Mouse (Mus musculus) heart, postnatal 0 days (tissue): ENCODE data around the gene Rnf4. TPM values are rescaled to one million over a fixed set of nuclear protein-coding genes. Genes with fewer than 3 reads are reported as not detected.

Experiments
- ATAC-seq: fragments of 200-750 bp; cut with Nextera tagmentation; 2 replicates; pipeline ENCODE4 v1.8.0; 2017; ENCODE audit warnings: low read depth, moderate number of reproducible peaks, moderate library complexity; ENCODE audit not compliant: insufficient read depth
- DNase-seq: peaks from one replicate; pipeline ENCODE4 v3.0.0-alpha.2; 2016; ENCODE audit warnings: low spot score
- H3K27ac ChIP-seq: fragments of 300-500 bp; sonication (generic); 2 replicates; pipeline ENCODE4 v1.5.1; 2014; ENCODE audit warnings: low read depth, mild to moderate bottlenecking
- H3K27me3 ChIP-seq: fragments of 300-500 bp; sonication (generic); 2 replicates; pipeline ENCODE4 v1.6.1; 2014; ENCODE audit warnings: low read length, mixed read lengths; ENCODE audit not compliant: control insufficient read depth, insufficient read depth
- H3K36me3 ChIP-seq: fragments of 300-500 bp; sonication (generic); replicated peaks from 2 replicates; pipeline ENCODE4 v1.6.1; 2014; ENCODE audit warnings: low read length, mixed read lengths; ENCODE audit not compliant: control insufficient read depth, insufficient read depth
- H3K4me1 ChIP-seq: fragments of 300-500 bp; sonication (generic); 2 replicates; pipeline ENCODE4 v1.6.1; 2014; ENCODE audit warnings: antibody characterized with exemption; ENCODE audit not compliant: control insufficient read depth, insufficient read depth
- H3K4me2 ChIP-seq: fragments of 300-500 bp; sonication (generic); 2 replicates; pipeline ENCODE4 v1.6.1; 2014; ENCODE audit warnings: low read depth, mild to moderate bottlenecking, low read length, moderate library complexity
- H3K4me3 ChIP-seq: fragments of 300-500 bp; sonication (generic); 2 replicates; pipeline ENCODE4 v1.5.1; 2014; ENCODE audit warnings: low read depth, low read length
- H3K9ac ChIP-seq: fragments of 300-500 bp; sonication (generic); replicated peaks from 2 replicates; pipeline ENCODE4 v1.6.1; 2014; ENCODE audit warnings: low read depth, low read length, mixed read lengths
- H3K9me3 ChIP-seq: fragments of 300-500 bp; sonication (generic); replicated peaks from 2 replicates; pipeline ENCODE4 v1.6.1; 2016; ENCODE audit warnings: low read length; ENCODE audit not compliant: control insufficient read depth
- CTCF ChIP-seq: IDR thresholded peaks from 2 replicates; pipeline ENCODE4 v1.5.1; 2016; ENCODE audit warnings: antibody characterized with exemption, control low read depth, low read depth
- EP300 ChIP-seq: IDR thresholded peaks from 2 replicates; pipeline ENCODE4 v1.6.1; 2016; ENCODE audit warnings: antibody characterized with exemption, low read depth
- WGBS: fragments of 180-500 bp; shearing (Covaris S2); extraction: QIAGEN DNeasy Blood & Tissue Kit; methylation state at CpG from one replicate; pipeline ENCODE4 v1.1.7; 2014; 5-methylcytosine and 5-hydroxymethylcytosine counted together
- polyA plus RNA-seq: library from polyadenylated mRNA; unstranded; fragments of >200 nt; fragmentation: Nextera tagmentation; extraction: Ambion mirVana; gene quantifications from 2 replicates; pipeline ENCODE4 v1.2.1, GENCODE M21; 2015
- total RNA-seq: library from RNA; depleted of rRNA; stranded (reverse); fragments of >200 nt; gene quantifications from 2 replicates; pipeline ENCODE4 v1.2.3, GENCODE M21; 2014; ENCODE audit warnings: low replicate concordance; rRNA removed

The Rnf4 gene
- 82.5 and 85.8 TPM in 2 replicates for total RNA-seq
- 55.3 and 61.1 TPM in 2 replicates for polyA plus RNA-seq

GRCm38 (mm10) chr5:34336097-34336774 is at the start of gene Rnf4:
Gene Rnf4 (plus strand): TSS chr5:34336289.
- Histone ChIP-seq H3K9me3 (no peaks in the 10 kb centered on the region), H3K9ac (peak within 1 kb of the TSS; percentile 98), H3K27me3 (no peaks in the 10 kb centered on the region), H3K27ac (peak within 1 kb of the TSS; percentile 90), H3K36me3 (peaks cover 4% of the 10 kb centered on the region; the same call in 1 of the 2 replicates), H3K4me3 (peak within 1 kb of the TSS; percentile 73), H3K4me1 (peaks cover 21% of the 10 kb centered on the region), H3K4me2 (peak within 1 kb of the TSS; percentile 80)
- TF ChIP-seq EP300 (peak; percentile 82), CTCF (no peak)
- WGBS = under 1% methylated on average over 53 of the region's 67 CpGs
- ATAC-seq (peak; percentile 95), DNase-seq (peak; percentile 100)

- Histone ChIP-seq H3K4me2 (peak overlapping the region; percentile 88), H3K4me3 (0 out of 2 replicates have a peak overlapping the region, but pooled peaks have one; percentile 61), H3K36me3 (no peaks in the 10 kb centered on the region), H3K4me1 (peaks cover under 1% of the 10 kb centered on the region; the same call in 1 of the 2 replicates), H3K27me3 (peaks cover 55% of the 10 kb centered on the region), H3K9ac (no peak overlapping the region), H3K27ac (no peak overlapping the region), H3K9me3 (no peaks in the 10 kb centered on the region)
- TF ChIP-seq EP300 (no peak), CTCF (no peak)
- 10% methylated on average over 11 of the region's 11 CpGs for WGBS
- ATAC-seq (no peak), DNase-seq (no peak)
Observed at GRCm38 (mm10) chr5:34286516-34286915, 49.6 kb upstream of the Rnf4 start.

- H3K9ac ChIP-seq = no peak overlapping the region
- WGBS = 1% methylated on average over 54 of the region's 54 CpGs
- DNase-seq = no peak
Observed at GRCm38 (mm10) chr5:34287001-34287837, 48.9 kb upstream of the Rnf4 start.

GRCm38 (mm10) chr5:34287838-34288145 is 48.3 kb upstream of the Rnf4 start:
- no peak for ATAC-seq
- DNase-seq = no peak
- WGBS = 2% methylated on average over 18 of the region's 18 CpGs
- Histone ChIP-seq H3K4me2 (peak overlapping the region; percentile 88), H3K4me3 (peak overlapping the region; percentile 61), H3K9ac (no peak overlapping the region), H3K27ac (no peak overlapping the region), H3K4me1 (no peaks in the 10 kb centered on the region; the same call in 1 of the 2 replicates), H3K9me3 (no peaks in the 10 kb centered on the region), H3K27me3 (peaks cover 59% of the 10 kb centered on the region), H3K36me3 (no peaks in the 10 kb centered on the region)
- TF ChIP-seq CTCF (no peak), EP300 (no peak)

More at GRCm38 (mm10) chr5:34287001-34287837, 48.9 kb upstream of the Rnf4 start:
- H3K27me3 ChIP-seq = peaks cover 55% of the 10 kb centered on the region
- no peaks in the 10 kb centered on the region; the same call in 1 of the 2 replicates for H3K4me1 ChIP-seq
- H3K36me3 ChIP-seq = no peaks in the 10 kb centered on the region
- H3K4me3 ChIP-seq = peak overlapping the region; percentile 61
- ATAC-seq = no peak
- H3K27ac ChIP-seq = no peak overlapping the region
- H3K9me3 ChIP-seq = no peaks in the 10 kb centered on the region
- H3K4me2 ChIP-seq = peak overlapping the region; percentile 88
- TF ChIP-seq EP300 (no peak), CTCF (no peak)

GRCm38 (mm10) chr5:34288154-34288716 is 47.9 kb upstream of the Rnf4 start, which contains the start of the genes Zfyve28 and Cfap99:
Gene Zfyve28 (minus strand): TSS chr5:34288449.
Gene Cfap99 (plus strand): TSS chr5:34288600.
- ATAC-seq = peak; percentile 86

More at GRCm38 (mm10) chr5:34288154-34288716, 47.9 kb upstream of the Rnf4 start, which contains the start of the genes Zfyve28 and Cfap99:
- Histone ChIP-seq H3K4me2 (peak within 1 kb of the TSS; percentile 88), H3K9me3 (no peaks in the 10 kb centered on the region), H3K36me3 (no peaks in the 10 kb centered on the region), H3K4me3 (peak within 1 kb of the TSS; percentile 61), H3K27me3 (peaks cover 59% of the 10 kb centered on the region), H3K4me1 (no peaks in the 10 kb centered on the region; the same call in 1 of the 2 replicates), H3K9ac (no peak within 1 kb of the TSS), H3K27ac (no peak within 1 kb of the TSS)
- DNase-seq = no peak
- WGBS = 0% methylated on average over 65 of the region's 83 CpGs
- no peak for TF ChIP-seq EP300
- TF ChIP-seq CTCF = no peak
